Mouse (Mus musculus) cerebellum, adult 9-10 months (tissue): ENCODE measurements around the gene Hist2h2ac.
A peak's percentile ranks its signal among the peaks of the same experiment; 100 is the strongest.
"Not testable (repeated sequence)": the region's sequence is repeated elsewhere in the genome, so short reads cannot be mapped to it uniquely, and the experiment has no call there.

Source experiments
- DNase-seq: peaks from one replicate; pipeline ENCODE4 v3.0.0; 2022

The Hist2h2ac gene

DNA sequence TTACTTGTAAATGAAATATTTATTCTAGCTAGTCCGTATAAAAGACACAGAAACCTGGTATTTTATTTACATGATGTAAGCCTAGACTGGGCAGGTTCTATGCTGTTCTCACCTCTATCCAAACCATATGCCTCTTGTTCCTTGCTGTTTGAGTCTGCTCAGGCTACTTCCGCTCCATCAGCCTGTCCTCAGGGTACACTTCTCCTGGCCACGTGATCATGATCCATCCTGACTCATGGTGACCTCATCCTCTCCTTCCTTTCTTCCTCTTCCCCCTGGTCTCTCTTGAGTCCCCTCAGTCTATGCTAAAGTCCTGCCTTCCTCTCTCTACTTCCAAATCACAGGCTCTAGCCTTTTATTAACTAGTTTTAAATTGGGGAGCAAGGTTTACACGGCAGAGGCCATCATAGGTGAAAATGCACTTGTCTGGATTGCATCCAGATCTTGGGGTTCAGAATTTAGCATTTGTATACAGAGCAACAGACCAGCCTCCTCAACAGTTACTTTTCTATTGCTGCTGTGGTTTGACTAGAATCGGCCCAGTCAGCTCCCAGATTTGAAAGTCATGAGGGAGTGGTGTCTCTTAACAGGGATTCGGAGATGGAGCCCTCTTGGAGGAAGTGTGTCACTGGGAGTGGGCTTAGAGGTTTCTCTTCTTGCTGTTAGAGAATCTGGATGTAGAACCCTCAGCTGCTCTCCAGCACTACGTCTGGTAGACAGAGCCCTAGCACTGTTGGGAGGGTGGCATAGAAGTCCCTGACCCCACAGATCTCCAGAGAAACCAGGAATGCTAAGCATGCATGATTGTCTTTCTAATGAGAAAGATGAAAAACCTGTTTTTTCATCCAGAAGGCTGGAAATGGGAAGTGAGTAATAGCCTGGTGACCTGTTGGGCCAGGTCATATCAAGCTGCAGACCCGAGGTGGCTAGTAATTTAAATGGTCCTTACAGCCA, 6.3 kb upstream of the Hist2h2ac start:
- peak; percentile 12 for DNase-seq

DNA sequence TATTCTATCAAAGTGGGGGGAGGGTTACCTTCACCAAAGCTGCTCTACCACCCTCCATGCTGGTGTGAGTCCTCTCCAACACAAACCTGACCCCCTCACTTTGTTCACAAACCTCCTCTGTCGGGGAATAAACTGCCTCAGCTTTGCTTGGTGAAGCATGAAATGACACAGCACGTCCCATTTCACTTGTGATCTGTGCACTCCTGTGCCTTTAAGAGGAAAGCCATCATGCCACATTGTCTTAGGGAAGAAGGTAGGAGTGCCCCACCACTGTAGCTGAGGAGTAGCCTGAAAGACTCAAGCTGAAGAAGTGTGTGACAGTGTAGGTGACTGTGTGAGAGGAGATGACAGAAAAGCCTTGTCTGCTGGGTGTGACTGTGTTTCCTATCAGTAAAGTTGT, 4.7 kb upstream of the Hist2h2ac start:
- peak; percentile 18 for DNase-seq

DNA sequence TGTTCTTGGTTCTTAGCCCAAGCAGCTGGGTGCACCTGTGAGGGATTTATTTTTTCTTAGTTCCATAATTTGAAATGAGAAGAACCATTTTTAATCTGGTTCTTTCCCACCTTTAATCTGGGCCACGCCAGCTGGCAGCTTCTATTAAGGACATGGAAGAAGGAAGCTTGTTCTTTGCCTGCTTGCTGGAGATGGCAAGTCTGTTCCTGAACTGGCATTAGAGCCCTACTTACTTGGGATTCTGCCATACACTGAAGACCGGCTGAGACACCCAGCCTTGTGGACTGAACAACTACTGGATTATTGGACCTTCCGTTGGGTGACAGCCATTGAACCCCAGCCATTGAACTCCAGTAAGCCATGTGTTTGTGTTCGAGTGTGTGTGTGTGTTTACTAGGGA, 2.1 kb upstream of the Hist2h2ac start:
- DNase-seq, result peak; percentile 59

DNA sequence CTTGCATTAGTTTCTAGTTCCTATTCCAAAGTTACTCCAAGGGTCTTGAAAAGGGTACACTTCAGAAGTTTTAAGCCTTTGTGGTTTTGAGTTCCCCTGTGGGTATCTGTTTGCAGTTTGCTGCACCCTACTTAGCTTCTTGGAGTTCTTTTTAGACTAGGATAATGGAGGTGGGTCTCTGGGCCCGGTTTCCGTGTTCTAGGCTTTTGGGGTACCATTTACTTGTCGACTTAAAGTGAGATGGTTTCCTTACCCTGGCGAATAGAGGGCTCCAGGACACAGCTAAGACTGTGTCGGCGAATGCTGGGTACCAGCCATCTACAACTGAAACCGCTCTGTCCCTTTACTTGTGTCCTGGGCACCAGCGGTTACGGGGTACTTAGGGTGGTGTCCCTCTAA, 959 bp upstream of the Hist2h2ac start:
- DNase-seq, result no peak

DNA sequence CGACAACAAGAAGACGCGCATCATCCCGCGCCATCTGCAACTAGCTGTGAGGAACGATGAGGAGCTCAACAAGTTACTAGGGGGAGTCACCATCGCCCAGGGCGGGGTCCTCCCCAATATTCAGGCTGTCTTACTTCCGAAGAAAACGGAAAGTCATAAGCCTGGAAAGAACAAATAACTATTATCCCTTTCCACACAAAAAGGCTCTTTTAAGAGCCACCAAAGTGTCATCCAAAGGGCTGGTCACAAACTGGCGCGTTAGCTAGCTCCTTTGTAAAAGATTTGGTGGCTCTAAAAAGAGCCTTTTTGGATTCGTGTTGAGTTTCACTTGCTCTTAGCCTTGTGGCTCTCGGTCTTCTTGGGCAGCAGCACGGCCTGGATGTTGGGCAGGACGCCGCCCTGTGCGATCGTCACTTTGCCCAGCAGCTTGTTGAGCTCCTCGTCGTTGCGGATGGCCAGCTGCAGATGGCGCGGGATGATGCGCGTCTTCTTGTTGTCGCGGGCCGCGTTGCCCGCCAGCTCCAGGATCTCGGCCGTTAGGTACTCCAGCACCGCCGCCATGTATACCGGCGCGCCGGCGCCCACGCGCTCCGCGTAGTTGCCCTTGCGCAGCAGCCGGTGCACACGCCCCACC, 432 bp downstream of the Hist2h2ac start:
- DNase-seq, result not testable (repeated sequence)

DNA sequence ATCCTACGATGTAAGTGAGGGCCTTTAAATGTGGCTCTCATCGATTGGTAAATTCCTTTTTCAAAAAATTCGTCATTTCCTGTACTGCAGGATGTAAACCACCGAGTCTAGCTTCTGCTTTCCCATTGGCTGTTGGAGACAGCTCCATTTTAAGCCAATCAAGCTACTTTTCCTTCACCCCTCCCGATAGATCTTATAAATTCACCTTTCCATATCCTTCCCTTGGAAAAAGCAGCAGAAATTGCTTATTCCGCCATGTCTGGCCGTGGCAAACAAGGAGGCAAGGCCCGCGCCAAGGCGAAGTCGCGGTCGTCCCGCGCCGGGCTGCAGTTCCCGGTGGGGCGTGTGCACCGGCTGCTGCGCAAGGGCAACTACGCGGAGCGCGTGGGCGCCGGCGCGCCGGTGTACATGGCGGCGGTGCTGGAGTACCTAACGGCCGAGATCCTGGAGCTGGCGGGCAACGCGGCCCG, 984 bp downstream of the Hist2h2ac start, which contains the start of the genes Bola1 and Hist2h2ab:
Bola1 (minus strand) TSS at position 49 of the 470 bp plus-strand sequence.
Hist2h2ab (plus strand) TSS at position 205 of the 470 bp plus-strand sequence.
- DNase-seq, result peak; percentile 94

DNA sequence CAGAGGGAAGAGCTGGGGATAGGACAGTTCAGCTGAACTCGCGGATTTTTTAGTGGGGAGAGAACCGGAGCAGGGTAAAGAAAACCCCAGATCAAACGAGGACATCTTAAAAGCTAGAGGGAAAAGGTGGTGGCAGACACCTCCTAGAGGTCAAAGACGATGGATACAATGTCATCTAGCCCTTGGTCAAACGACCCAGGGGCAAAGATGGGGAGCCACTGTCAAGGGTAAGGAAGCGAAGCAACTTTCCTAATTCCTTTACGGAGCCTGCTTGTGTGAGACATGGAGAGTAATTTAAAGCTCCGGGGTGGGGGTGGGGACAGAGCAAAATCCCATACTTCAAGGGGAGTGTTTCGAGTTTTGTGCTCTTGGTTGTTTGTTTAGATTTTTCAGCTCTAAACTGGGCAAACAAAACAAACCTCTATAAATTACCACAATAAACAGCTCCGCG, 1.5 kb downstream of the Hist2h2ac start:
- DNase-seq, result peak; percentile 65

DNA sequence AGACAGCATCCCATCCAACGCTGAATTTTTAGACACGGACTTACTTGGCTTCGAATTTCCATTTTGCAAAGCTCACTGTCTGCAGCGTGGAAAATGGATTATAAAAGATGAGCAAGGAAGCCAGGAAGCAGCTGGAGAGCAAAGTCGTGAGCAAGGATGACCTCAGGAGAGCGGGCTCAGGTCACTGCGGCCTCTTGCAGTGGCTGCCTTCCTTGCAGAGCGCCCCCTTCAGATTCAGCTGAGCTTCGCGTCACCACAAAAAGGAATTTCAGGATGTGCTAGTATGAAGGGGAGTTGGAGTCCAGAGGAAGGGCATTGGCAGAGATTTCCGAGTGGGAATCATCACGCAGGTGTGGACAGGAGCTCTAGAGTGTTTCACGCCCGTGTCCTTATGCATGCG, 11.4 kb downstream of the Hist2h2ac start:
- DNase-seq, result no peak

DNA sequence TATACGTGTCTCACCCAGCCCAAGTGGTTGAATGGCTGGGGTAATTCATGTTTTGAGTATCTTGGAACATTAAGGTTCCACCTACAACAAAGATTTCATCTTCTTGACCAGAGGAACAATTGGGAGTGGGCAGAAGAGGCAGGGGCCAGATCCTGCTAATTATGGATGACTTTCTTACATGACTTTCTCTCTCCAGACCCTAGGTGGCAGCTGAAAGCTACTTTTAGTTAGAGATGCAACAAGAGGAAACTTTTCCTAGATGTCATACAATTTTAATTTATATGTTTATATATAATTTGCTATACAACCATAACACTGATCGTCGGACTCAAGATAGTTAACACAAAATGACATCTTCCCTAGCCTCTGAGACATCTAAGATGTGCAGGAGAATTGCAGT, 12.9 kb downstream of the Hist2h2ac start:
- DNase-seq, result no peak

DNA sequence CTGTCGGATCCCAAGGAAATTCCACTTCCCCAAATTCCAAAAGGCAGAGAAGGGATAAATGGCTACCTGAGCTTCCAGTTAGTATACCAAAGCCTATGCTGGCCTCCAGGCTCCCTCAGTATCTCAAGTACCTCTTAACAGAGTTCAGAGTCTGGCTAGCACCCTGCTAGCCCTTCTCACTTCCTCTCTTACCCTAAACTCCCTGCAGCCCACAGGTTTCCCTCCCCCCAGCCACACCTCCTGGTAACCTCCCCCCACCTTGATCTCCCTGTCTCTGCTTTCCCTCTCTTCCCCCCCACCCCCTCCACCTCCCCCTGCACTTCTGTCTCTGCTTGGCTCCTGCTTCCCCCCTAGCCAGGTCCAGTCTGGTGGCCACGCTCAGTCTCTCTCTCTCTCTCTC, 20.9 kb downstream of the Hist2h2ac start:
- no peak for DNase-seq

DNA sequence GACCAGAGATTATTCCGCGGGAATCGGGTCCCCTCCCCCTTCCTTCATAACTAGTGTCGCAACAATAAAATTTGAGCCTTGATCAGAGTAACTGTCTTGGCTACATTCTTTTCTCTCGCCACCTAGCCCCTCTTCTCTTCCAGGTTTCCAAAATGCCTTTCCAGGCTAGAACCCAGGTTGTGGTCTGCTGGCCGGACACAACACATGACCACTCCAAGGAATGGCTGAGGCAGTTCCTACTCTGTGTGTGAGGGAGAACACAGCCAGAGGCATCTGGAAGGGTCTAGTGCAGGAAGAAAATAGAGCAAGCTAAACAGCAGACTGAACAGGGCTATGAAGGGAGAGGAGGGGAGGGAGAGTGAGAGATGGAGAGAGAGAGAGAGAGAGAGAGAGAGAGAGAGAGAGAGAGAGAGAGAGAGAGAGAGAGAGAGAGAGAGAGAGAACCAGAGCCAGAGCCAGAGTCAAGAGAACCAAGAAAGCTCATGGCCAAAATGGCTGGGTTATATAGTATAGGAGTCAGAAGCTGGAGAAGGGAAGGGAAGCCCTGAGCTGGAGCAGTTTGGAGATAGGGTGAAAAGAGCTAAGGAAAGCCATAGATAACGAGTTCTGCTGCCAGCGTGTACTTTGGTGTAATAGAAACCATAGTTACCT, 22.0 kb downstream of the Hist2h2ac start:
- DNase-seq, result not testable (repeated sequence)

DNA sequence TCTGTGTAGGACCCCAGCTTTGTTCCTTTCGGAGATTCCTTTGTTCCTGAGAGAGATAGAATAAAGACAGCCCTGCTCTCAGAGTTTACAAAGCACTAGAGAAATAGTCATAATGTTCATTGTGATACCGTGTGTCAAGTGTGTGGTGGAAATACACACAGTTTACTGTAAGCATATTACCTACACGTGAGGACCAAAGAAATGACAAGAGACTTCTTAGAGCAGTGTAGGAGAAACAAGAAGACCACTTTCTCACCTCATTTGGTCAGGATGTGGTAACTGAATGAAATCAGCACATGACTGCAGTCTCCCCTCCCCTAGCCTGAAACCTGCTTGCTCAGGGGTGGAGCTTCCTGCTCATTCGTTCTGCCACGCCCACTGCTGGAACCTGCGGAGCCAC, 22.5 kb downstream of the Hist2h2ac start:
- peak; percentile 57 for DNase-seq

DNA sequence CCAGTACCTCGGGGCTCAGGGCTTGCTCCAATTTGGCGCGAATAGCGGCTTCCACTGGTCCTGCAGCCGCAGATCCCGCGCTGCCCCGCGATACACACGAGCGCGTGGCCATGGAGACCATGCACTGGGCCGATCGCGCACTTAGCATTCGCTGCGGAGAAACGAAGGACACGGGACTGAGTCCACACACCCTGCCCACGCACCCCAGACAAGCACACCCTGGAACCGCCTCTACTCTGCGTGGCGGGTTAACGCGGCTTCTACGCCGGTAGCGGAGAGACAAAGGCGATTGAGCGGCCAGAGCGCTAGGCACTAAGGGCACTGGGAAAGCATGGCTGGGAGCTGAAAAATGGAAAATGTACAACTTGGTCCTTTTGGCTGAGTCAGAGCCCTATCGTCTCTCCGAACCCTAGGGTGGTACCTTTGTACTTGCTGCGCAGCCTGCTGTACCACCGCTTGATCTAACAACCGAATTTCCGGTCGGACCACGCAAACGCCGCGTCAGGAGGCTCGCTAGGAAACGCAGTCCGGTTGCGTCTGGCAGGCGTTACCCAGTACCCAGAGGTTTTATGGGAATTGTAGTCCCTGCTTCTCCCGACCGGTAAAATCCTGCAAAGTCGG, 23.4 kb downstream of the Hist2h2ac start:
- DNase-seq, result peak; percentile 91

DNA sequence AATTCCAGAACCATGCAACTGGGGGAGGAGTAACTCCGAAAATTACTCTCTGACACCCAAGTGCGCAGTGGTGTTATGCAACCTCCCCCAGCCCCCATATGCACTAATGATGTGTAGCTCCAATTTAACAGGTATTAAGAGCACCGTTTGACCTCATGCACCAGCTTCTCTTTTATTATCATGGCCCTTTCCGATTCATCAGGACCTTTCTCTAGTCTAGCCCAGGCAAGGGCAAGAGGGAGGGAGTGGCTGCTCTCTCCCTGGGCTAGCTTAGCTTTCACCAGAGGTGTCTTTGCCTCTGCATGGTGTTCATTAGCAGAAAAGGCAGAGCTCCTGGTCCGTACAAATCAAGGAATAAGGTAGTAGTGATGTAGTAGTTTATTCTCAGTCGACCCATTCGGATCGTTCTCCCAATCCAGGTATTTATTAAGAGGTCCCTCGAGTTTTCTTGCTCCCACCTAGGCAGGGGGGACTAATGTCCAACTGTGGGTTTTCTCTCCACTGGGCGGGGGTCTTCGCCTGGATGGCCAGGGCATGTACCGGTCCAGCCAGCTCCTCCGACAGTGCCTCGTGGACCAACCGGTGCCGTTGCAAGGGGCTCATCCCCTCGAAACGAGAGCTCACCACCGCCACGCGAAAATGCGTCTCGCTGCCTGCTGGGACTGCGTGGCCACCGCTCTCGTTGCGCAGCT, 24.1 kb downstream of the Hist2h2ac start:
- peak; percentile 61 for DNase-seq

DNA sequence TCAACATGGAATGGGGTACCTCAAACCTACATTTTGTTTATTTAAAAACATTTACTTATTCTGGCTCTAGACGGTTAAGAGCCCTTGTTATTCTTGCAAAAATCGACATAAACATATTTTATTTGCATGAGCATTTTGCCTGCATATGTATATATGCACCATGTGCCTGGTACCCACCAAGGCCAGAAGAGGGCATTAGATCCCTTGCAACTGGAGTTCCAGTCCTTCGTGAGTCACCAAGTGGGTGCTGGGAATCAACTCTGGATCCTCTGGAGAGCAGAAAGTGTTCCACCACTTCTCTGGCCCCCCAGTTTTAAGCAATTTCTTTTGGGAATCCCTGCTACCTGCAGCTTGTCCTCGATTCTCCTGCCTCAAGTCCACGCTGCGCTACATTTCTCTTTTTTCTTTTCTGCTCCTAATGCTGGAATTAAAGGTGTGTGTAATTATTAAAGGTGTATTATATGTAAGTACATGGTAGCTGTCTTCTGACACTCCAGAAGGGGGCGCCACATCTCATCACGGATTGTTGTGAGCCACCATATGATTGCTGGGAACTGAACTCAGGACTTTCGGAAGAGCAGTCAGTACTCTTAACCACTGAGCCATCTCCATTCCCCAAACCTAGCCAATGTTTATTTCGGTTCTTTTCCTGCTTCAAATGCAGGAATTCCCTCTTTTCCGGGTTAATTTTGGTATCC, 24.9 kb downstream of the Hist2h2ac start:
- DNase-seq, result peak; percentile 40

DNA sequence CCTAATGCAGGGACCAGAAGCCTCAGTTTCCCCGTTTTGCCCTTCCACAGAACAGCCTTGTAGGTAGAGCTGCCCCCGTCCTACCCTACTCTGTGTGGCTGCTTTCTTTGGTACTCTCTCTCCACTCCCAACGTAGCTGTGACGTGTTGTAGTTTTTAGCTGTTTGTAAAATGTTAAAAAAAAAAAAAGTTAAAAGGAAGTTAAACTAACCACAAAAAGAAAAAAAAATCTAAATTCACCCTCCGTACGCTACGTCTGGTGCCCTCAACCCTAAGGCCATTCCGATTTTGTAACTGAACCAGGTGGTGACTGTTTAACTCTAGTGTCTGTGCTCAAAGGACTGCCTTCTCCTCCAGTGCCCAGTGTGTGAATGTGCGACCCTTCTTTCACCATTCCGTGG, 25.7 kb downstream of the Hist2h2ac start:
- DNase-seq, result peak; percentile 31

DNA sequence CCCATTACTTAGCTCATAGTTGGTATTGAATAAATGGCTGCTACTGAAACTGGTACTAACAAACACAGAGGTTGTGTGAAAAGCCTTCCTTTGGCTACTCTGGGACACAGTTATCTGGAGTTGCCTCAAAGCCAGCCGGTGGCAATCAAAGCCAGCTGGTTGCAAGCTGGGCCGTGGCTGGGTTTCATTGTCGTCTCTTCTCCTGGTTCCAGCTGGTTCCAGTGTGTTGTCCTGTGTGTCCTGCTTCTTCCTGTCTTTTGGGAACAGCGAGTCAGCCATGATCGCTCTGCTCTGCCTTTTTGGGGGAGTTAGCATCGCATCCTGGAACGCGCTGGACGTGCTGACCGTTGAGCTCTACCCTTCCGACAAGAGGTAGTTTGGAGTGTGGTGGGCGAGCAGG, 27.7 kb downstream of the Hist2h2ac start:
- no peak for DNase-seq

DNA sequence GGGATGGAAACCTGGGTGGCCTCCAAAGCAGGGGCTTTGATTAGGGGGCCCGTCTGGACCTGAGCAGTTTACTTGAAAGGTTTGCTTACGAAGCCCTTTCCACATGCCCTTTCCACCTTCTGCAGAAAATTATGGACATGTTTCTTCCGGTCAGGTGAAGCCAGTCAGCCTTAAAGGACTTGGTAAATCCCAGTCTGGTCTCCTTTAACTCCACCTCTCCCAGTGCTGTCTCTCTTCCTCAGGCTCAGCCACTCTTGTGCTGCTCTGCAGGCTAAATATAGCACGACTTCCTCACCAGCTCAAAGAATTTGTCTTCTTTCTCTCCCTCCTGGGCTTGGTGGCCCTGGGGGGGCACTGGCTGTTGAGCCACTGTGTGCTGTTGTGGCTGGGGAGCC, 38.3 kb downstream of the Hist2h2ac start:
- DNase-seq, result peak; percentile 63

DNA sequence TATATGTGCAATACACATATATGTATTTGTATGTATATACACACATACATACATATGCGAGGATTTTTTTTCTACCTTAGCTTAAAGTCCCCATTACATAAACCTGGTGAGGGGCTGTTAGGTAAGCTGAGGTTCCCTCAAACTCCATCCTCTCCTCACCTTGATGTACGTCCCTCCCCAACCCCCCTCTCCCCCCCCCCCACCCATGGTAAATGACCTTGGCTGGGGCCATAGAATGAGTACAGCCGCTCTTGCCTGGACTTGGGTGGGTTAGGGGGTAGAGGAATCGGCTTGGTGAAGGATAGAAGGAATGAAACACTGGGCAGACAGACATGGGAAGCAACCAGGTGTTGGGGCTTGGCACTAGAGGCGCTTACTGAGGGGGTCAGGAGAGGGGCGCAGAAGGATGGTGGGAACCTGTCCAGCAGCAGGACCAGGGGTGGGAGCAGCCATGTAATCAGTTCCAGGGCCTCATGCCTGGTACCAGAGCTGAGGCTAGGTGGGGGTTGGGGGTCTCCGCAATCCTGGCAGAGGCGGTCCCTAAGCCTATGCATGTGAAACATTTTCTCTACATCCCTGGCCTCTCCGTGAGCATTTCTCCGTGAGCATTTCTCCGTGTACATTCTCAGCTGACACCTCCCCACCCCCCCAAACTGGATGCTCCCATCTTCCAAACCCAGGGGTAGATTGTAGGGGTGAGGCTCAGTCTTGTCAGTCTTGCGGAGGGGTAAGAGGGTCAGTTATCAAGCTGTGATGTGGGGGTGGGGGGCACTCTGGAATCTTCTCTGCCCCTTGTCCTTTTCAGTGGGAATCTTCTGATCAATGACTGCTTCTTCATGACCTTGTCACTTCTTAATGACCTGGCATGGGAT, 38.9 kb downstream of the Hist2h2ac start:
- DNase-seq, result peak; percentile 68

DNA sequence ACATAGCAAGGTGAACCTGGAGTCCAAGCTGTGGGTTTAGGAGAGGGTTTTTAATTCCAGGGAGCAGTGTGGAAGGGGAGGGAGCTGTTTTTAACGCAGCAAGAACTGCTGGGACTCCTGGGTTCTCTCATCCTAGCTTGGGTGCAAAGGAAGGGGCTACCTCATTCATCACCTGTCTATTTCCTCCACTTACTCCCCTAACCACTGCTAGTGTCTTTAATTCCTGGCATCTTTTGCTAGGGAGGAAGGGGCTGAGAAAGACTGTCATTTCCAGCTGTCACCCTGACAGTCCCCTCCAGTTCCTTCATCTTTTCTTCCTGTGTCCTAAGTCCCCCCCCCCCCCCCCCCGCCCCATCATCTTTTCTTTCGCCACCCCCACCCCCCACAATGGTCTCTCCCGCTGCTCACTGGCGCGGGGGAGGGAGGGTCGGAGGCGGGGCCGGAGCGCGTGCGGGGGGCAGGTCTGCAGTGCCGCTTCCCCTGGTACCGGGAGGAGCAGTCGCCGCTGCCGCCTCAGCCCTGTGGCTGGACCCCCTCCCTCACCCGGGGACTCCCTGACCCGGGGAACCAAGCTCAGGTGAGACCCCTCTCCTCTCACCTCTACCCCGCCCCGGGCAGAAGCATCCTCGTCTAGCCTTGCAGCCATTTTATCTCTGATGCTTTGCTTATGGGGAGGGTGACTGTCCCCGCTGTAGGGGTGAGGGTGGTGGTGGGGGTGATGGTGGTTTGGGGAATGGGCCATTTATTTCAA, 39.8 kb downstream of the Hist2h2ac start, which contains the start of gene Sv2a:
Sv2a (plus strand) TSS at position 425 of the 751 bp plus-strand sequence.
- peak; percentile 85 for DNase-seq
